Mouse (Mus musculus) kidney, embryonic 16.5 days (tissue): ENCODE measurements around the gene Leo1. TPM values are rescaled to one million over a fixed set of nuclear protein-coding genes. Genes with fewer than 3 reads are reported as not detected.
"Not testable (repeated sequence)": the region's sequence is repeated elsewhere in the genome, so short reads cannot be mapped to it uniquely, and the experiment has no call there.

Experiments used
- ATAC-seq: fragments of 200-750 bp; cut with Nextera tagmentation; 2 replicates; pipeline ENCODE4 v1.8.0; 2017; ENCODE audit warnings: moderate TSS enrichment; ENCODE audit not compliant: low FRiP score, low TSS enrichment
- H3K27ac ChIP-seq: fragments of 300-500 bp; sonication (generic); 2 replicates; pipeline ENCODE4 v1.5.1; 2014; ENCODE audit warnings: low read length
- H3K27me3 ChIP-seq: fragments of 300-500 bp; sonication (generic); 2 replicates; pipeline ENCODE4 v1.6.1; 2014; ENCODE audit warnings: low read length, control low read depth, mixed read lengths; ENCODE audit not compliant: insufficient read depth
- H3K36me3 ChIP-seq: fragments of 300-500 bp; sonication (generic); 2 replicates; pipeline ENCODE4 v1.6.1; 2014; ENCODE audit warnings: low read length, control low read depth, mixed read lengths; ENCODE audit not compliant: insufficient read depth
- H3K4me1 ChIP-seq: fragments of 300-500 bp; sonication (generic); 2 replicates; pipeline ENCODE4 v1.6.1; 2014; ENCODE audit warnings: low read length, control low read depth, mixed read lengths; ENCODE audit not compliant: insufficient read depth
- H3K4me2 ChIP-seq: fragments of 300-500 bp; sonication (generic); replicated peaks from 2 replicates; pipeline ENCODE4 v1.6.1; 2014; ENCODE audit warnings: low read depth, low read length
- H3K4me3 ChIP-seq: fragments of 300-500 bp; sonication (generic); 2 replicates; pipeline ENCODE4 v1.5.1; 2014; ENCODE audit warnings: mild to moderate bottlenecking, low read length
- H3K9ac ChIP-seq: fragments of 300-500 bp; sonication (generic); replicated peaks from 2 replicates; pipeline ENCODE4 v1.6.1; 2014; ENCODE audit warnings: low read length
- H3K9me3 ChIP-seq: fragments of 300-500 bp; sonication (generic); 2 replicates; pipeline ENCODE4 v1.6.1; 2016; ENCODE audit warnings: low read length, control low read depth
- WGBS: fragments of 180-500 bp; shearing (Covaris S2); extraction: QIAGEN DNeasy Blood & Tissue Kit; methylation state at CpG from one replicate; pipeline ENCODE4 v1.1.7; 2014; 5-methylcytosine and 5-hydroxymethylcytosine counted together
- polyA plus RNA-seq: library from polyadenylated mRNA; unstranded; fragments of >200 nt; fragmentation: Nextera tagmentation; extraction: Ambion mirVana; gene quantifications from 2 replicates; pipeline ENCODE4 v1.2.1, GENCODE M21; 2015

Leo1 gene
- polyA plus RNA-seq, 1 experiment from 2014 or later, result 40.1 TPM

DNA sequence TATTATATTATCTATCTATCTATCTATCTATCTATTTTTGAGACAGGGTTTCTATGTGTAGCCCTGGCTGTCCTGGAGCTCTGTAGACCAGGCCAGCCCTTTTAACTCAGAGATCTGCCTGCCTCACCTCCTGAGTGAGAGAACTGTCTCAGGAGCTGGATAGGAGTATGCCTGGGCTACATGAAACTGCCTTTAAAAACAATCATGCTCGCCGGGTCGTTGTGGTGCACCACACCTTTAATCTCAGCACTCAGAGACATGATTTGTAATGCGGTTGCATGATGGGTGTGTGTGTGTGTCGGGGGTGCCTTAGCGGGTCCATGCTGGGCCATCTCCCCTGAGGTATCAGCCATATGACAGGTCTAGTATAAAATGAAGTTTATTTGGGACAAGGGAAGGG lies 6.5 kb upstream of the Leo1 start:
- Histone ChIP-seq H3K9ac (no peak overlapping the region), H3K4me3 (no peak overlapping the region), H3K27ac (no peak overlapping the region), H3K36me3 (no peaks in the 10 kb centered on the region), H3K4me2 (no peak overlapping the region), H3K4me1 (peaks cover 8% of the 10 kb centered on the region; the same call in 1 of the 2 replicates), H3K27me3 (no peaks in the 10 kb centered on the region), H3K9me3 (no peaks in the 10 kb centered on the region)
- no peak for ATAC-seq
- 73% methylated on average over 6 of the region's 6 CpGs for WGBS

GRCm38 (mm10) chr9:75435291-75435690 lies 6.0 kb upstream of the Leo1 start:
- no peak overlapping the region for H3K27ac ChIP-seq
- no peaks in the 10 kb centered on the region for H3K9me3 ChIP-seq
- ATAC-seq, result peak; percentile 17; the same call in 1 of the 2 replicates
- H3K36me3 ChIP-seq, result no peaks in the 10 kb centered on the region
- WGBS, result 93% methylated on average over 4 of the region's 4 CpGs
- H3K4me1 ChIP-seq, result peaks cover 8% of the 10 kb centered on the region; the same call in 1 of the 2 replicates
- H3K9ac ChIP-seq, result no peak overlapping the region
- H3K4me3 ChIP-seq, result no peak overlapping the region
- no peaks in the 10 kb centered on the region for H3K27me3 ChIP-seq
- no peak overlapping the region for H3K4me2 ChIP-seq

DNA sequence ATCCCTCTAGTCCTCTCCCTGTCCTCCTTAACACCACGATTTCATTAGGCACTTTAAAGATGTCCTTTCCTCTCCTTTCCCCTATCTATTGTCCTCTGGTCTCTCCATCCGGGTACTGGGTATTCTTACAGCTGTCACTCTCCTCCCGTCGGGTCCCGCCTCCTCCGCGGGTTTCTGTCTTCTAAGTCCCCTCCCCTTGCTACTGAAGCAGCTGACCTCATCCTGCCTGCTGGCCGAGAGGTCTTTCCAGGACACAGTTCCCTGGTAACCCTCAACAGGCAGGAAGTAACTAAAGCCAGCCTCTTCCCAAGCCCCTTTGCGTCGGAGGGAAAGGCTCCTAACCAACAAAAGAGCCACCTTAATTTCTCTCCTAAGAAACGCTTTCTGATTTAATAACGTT lies 5.4 kb upstream of the Leo1 start:
- peak; percentile 73 for ATAC-seq
- H3K36me3 ChIP-seq, result no peaks in the 10 kb centered on the region
- peaks cover 8% of the 10 kb centered on the region; the same call in 1 of the 2 replicates for H3K4me1 ChIP-seq
- peak overlapping the region; percentile 21; the same call in 1 of the 2 replicates for H3K4me2 ChIP-seq
- 3% methylated on average over 12 of the region's 12 CpGs for WGBS
- H3K9ac ChIP-seq, result peak overlapping the region; percentile 48; the same call in 1 of the 2 replicates
- no peaks in the 10 kb centered on the region for H3K27me3 ChIP-seq
- H3K9me3 ChIP-seq, result no peaks in the 10 kb centered on the region
- H3K4me3 ChIP-seq, result no peak overlapping the region
- no peak overlapping the region for H3K27ac ChIP-seq

DNA sequence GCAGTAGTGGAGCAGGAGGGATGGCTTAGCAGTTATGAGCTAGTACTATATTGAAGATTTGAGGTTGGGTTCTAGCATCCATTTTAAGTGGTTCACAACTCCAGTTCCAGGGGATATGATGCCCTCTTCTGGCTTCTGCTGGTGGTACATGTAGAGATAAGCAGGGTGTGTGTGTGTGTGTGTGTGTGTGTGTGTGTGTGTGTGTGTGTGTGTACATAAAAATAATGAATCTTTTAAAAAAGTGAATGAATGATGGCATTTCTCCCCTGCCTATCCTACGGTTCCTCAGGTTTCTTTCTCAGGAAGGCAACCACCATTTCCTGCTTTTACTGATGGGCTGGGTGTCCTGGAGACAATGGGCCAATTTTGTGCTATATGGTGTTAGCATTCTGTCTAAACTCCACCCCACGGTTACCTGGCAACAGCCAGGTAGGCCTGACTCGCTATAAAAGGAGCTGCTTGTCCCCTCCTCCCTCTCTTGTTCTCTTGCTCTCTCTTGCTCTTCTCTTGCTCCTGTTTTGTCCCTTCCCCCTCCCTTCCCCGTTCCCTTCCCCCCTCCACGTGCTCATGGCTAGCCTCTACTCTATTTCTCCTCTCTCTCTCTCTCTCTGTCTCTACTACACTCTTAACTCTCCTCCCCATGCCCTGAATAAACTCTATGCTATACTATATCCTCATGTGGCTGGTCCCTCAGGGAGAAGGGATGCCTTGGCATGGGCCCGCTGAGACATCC lies 3.5 kb upstream of the Leo1 start:
- H3K27me3 ChIP-seq, result no peaks in the 10 kb centered on the region
- 33% methylated on average over 6 of the region's 6 CpGs for WGBS
- H3K9me3 ChIP-seq, result no peaks in the 10 kb centered on the region
- no peak overlapping the region for H3K4me2 ChIP-seq
- H3K9ac ChIP-seq, result no peak overlapping the region
- no peak for ATAC-seq
- peaks cover 16% of the 10 kb centered on the region for H3K4me1 ChIP-seq
- no peak overlapping the region for H3K27ac ChIP-seq
- H3K4me3 ChIP-seq, result no peak overlapping the region
- H3K36me3 ChIP-seq, result no peaks in the 10 kb centered on the region

- H3K9me3 ChIP-seq, result no peaks in the 10 kb centered on the region
- peak overlapping the region; percentile 87 for H3K27ac ChIP-seq
- peak overlapping the region; percentile 94 for H3K9ac ChIP-seq
- H3K27me3 ChIP-seq, result no peaks in the 10 kb centered on the region
- peak overlapping the region; percentile 91 for H3K4me2 ChIP-seq
- peak; percentile 89 for ATAC-seq
- H3K4me1 ChIP-seq, result peaks cover 10% of the 10 kb centered on the region
- H3K36me3 ChIP-seq, result peaks cover 15% of the 10 kb centered on the region
- peak overlapping the region; percentile 93 for H3K4me3 ChIP-seq
- WGBS, result under 1% methylated on average over 31 of the region's 31 CpGs
These were observed 387 bp downstream of the Leo1 start for GRCm38 (mm10) chr9:75441691-75442131.

DNA sequence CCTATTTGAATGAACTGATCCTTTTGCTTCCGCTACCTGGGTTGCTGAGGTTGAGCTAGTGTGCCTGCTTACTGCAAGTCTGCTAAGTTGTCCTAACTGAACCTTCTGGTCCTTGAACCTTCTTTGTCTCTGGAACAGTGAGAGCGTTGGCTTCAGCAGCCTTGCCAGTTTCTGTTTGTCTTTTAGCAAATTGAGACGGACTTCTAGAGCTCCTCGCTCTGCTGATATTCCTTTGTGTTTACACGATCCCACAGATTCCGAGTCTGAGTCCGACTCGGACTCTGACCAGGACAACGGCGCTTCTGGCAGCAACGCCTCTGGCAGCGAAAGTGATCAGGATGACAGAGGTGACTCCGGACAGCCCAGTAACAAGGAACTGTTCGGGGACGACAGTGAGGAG lies 3.7 kb downstream of the Leo1 start:
- Histone ChIP-seq H3K4me1 (peaks cover 10% of the 10 kb centered on the region), H3K36me3 (peaks cover 45% of the 10 kb centered on the region), H3K27ac (no peak overlapping the region), H3K9me3 (no peaks in the 10 kb centered on the region), H3K4me3 (no peak overlapping the region), H3K27me3 (no peaks in the 10 kb centered on the region), H3K4me2 (no peak overlapping the region), H3K9ac (no peak overlapping the region)
- WGBS, result 82% methylated on average over 15 of the region's 15 CpGs
- no peak for ATAC-seq

DNA sequence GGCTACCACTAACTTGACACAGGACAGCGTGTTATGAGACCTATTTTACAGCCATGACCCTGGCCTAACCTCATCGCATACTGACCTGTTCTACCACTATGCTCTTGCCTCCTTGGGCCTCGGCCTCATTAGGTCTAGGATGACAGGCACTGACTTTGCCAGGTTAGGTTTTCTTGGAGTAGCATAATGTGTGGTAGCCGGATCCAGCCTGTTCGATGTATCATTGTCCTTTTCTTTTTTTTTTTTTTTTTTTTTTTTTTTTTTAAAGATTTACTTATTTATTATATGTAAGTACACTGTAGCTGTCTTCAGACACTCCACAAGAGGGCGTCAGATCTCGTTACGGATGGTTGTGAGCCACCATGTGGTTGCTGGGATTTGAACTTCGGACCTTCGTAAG lies 5.2 kb downstream of the Leo1 start:
- not testable (repeated sequence) for ATAC-seq, H3K9me3 ChIP-seq, H3K4me3 ChIP-seq, H3K4me2 ChIP-seq, H3K27ac ChIP-seq, H3K27me3 ChIP-seq, H3K9ac ChIP-seq
- peaks cover 54% of the 10 kb centered on the region for H3K36me3 ChIP-seq
- 82% methylated on average over 10 of the region's 10 CpGs for WGBS
- peaks cover 10% of the 10 kb centered on the region for H3K4me1 ChIP-seq

DNA sequence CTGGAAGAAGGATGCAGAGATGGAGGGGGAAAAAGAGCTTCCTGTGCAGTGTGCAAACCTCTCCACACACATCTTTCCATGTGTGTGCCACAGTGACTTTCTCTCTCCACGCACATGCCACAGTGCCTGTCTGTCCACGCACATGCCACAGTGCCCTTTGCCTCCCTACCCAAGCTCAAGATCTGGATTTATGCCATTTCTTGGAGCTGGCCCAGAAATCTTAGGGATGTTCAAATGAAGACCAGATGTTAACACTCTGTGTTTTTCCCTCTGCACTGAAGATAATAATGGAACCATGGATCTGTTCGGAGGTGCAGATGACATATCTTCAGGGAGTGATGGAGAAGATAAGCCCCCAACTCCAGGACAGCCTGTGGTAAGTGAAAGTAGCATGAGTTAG lies 6.7 kb downstream of the Leo1 start:
- ATAC-seq, result no peak
- Histone ChIP-seq H3K4me2 (no peak overlapping the region), H3K36me3 (peaks cover 61% of the 10 kb centered on the region), H3K9me3 (no peaks in the 10 kb centered on the region; the same call in 1 of the 2 replicates), H3K9ac (no peak overlapping the region), H3K4me3 (no peak overlapping the region), H3K27me3 (no peaks in the 10 kb centered on the region), H3K27ac (no peak overlapping the region), H3K4me1 (peaks cover under 1% of the 10 kb centered on the region; the same call in 1 of the 2 replicates)
- WGBS, result 91% methylated on average over 3 of the region's 3 CpGs

GRCm38 (mm10) chr9:75453994-75454393 lies 12.7 kb downstream of the Leo1 start:
- no peaks in the 10 kb centered on the region; the same call in 1 of the 2 replicates for H3K9me3 ChIP-seq
- H3K9ac ChIP-seq, result no peak overlapping the region
- 81% methylated on average over 2 of the region's 2 CpGs for WGBS
- H3K27ac ChIP-seq, result no peak overlapping the region
- ATAC-seq, result no peak
- H3K27me3 ChIP-seq, result no peaks in the 10 kb centered on the region
- H3K4me3 ChIP-seq, result no peak overlapping the region
- H3K36me3 ChIP-seq, result peaks cover 83% of the 10 kb centered on the region
- no peaks in the 10 kb centered on the region for H3K4me1 ChIP-seq
- H3K4me2 ChIP-seq, result no peak overlapping the region

DNA sequence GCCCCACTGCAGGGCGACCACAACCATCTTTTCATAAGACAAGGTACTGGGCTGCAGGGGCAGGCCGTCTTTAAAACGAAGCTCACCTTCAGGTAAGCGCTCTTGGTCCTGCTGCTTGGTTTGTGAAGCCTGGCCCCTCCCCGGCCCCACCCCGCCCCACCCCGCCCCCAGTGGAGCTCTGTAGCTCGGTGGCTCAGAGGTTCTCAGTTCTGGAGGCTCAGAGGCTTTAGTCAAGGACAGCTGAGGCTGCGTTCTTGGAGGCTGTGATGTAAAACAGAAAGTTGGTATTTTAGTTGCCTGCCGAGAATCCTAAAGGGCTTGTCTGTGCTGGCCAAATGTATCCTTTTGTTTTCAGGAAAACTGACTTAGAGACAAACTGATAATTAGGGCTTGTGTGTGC lies 14.4 kb downstream of the Leo1 start:
- Histone ChIP-seq H3K4me2 (no peak overlapping the region), H3K9me3 (no peaks in the 10 kb centered on the region; the same call in 1 of the 2 replicates), H3K4me1 (no peaks in the 10 kb centered on the region), H3K27ac (no peak overlapping the region), H3K9ac (no peak overlapping the region), H3K27me3 (no peaks in the 10 kb centered on the region), H3K36me3 (peaks cover 86% of the 10 kb centered on the region), H3K4me3 (no peak overlapping the region)
- 83% methylated on average over 10 of the region's 10 CpGs for WGBS
- no peak for ATAC-seq
